Mouse (Mus musculus): ENCODE data around the gene Vmn1r10.

Gene Vmn1r10

DNA sequence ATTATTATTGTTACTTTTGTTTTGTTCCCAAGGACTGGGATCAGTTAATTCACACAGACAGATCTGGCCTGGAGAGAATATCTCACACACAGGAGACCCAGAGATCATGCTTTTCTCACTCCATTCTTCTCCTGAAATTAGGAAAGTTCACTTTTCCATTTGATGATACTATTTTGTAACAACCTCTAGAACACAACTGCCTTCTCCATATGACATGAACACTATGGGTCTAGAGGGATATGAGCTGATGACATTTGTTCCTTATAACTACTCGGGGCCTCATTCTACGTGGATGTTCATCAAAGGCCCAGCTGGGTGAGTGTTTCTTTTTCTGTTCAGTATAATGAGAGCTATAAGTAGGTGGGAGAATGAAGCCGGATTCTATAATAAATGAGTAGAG is at the start of gene Vmn1r10:
Gene Vmn1r10 (plus strand): TSS at position 301 of the 400 bp plus-strand sequence.
- DNase-seq (ENCODE audit: low read depth in 1 of 2, low spot score in 2 of 2) = no peak

DNA sequence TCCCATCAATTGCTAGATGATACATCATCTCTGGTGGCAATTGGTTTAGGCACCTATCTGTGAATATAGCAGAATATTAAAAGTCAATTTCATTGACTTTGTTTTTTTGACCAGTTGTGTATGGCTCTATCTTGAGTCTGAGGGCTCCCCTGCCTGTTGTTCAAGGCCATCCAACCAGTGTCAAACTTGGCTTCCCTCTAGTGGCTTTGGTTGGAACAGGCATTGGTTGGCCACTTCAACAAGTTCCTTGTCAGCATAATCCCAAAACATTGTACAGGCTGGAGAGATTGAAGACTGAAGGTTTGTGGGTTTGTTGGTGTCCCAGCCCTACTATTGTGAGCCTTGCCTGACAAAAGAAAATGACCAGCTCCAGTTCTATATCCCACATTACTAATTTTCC is 45.5 kb upstream of the Vmn1r10 start:
- DNase-seq (ENCODE audit: low read depth in 1 of 2, low spot score in 2 of 2) = no peak

DNA sequence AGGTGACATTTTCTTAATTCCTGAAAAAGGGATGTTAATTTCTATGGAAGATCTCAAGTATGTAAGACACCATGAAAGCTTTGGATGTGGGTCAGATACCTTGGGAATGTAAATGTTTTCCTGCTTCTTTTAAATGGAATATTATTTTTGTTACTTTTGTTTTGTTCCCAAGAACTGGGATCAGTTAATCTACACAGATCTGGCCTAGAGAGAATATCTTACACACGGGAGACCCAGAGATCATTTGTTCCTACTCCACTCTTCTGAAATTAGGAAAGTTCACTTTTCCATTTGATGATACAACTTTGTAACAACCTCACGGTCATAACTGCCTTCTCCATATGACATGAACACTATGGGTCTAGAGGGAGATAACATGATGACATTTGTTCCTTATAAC is 42.8 kb upstream of the Vmn1r10 start, which contains the start of gene Vmn1r9:
Gene Vmn1r9 (plus strand): TSS at position 301 of the 400 bp plus-strand sequence.
- no peak for DNase-seq (ENCODE audit: low read depth in 1 of 2, low spot score in 2 of 2)

DNA sequence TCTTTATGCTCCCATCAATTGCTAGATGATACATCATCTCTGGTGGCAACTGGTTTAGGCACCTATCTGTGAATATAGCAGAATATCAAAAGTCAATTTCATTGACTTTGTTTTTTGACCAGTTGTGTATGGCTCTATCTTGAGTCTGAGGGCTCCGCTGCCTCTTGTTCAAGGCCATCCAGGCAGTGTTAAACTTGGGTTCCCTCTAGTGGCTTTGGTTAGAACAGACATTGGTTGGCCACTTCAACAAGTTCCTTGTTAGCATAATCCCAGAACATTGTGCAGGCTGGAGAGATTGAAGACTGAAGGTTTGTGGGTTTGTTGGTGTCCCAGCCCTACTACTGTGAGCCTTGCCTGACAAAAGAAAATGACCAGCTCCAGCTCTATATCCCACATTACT is 2.9 kb upstream of the Vmn1r10 start:
- DNase-seq (ENCODE audit: low read depth in 1 of 2, low spot score in 2 of 2) = no peak

GRCm38 (mm10) chr6:57133155-57133554 is 23.9 kb downstream of the Vmn1r10 start, which contains the start of gene Vmn1r11:
Vmn1r11 (plus strand) TSS chr6:57133455.
- no peak for DNase-seq (ENCODE audit: low read depth in 1 of 2, low spot score in 2 of 2)

GRCm38 (mm10) chr6:57156619-57157018 is 47.4 kb downstream of the Vmn1r10 start, which contains the start of gene Vmn1r12:
Vmn1r12 (plus strand) TSS chr6:57156919.
- DNase-seq (ENCODE audit: low read depth in 1 of 2, low spot score in 2 of 2) = no peak
